Mouse (Mus musculus) erythroblast, embryonic 14.5 days (primary cell): ENCODE data around the gene Uqcc3.

Experiments
- GATA1 ChIP-seq: IDR thresholded peaks from 2 replicates; pipeline ENCODE4 v1.6.1; 2012; ENCODE audit warnings: low read length, inconsistent platforms, mixed read lengths
- TAL1 ChIP-seq: IDR thresholded peaks from 3 replicates; pipeline ENCODE4 v1.6.1; 2012; ENCODE audit warnings: low read length, inconsistent platforms, mixed read lengths

- TF ChIP-seq TAL1 (no peak), GATA1 (no peak)
These were observed 6.3 kb upstream of the Uqcc3 start for GRCm38 (mm10) chr19:8886916-8887584.
